Mouse (Mus musculus): ENCODE results near the gene Gm34653.
A peak's percentile ranks its signal among the peaks of the same experiment; 100 is the strongest.
"Not testable (repeated sequence)": the region's sequence is repeated elsewhere in the genome, so short reads cannot be mapped to it uniquely, and the experiment has no call there.

The Gm34653 gene

DNA sequence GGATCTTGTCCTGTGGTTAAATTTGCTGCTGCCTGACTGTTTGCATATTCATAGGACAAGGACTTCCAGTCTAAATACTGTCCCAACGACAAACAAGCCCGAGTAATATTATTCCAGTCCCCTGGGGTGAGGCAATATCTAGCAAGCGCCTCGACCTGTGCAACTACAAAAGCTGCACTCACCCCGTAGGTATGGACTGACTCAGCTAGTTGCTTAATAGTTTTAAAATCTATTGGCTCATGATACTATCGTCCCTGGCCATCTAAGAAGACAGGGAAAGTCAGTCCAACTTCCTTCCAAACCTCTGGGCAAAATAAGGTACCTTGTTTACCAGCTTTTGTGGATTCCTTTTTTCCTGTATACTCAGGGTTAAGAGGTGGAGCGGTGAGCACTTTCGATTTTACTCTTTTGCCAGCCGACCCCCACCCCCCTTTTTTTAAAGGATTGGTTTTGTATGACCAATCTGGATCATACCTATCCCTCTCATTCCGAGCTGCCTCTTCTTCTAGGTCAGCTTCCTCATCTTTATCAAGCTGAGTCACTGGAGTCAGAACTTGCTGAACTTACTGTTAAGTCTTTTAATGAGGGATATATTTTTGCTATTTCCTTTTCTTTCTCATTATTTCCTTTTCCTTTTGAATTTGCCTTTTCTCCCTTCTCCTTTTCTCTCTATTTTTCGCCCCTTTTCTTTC is at the start of gene Gm34653:
Gene Gm34653 (plus strand): TSS at position 242 of the 692 bp plus-strand sequence.
- not testable (repeated sequence) for DNase-seq

DNA sequence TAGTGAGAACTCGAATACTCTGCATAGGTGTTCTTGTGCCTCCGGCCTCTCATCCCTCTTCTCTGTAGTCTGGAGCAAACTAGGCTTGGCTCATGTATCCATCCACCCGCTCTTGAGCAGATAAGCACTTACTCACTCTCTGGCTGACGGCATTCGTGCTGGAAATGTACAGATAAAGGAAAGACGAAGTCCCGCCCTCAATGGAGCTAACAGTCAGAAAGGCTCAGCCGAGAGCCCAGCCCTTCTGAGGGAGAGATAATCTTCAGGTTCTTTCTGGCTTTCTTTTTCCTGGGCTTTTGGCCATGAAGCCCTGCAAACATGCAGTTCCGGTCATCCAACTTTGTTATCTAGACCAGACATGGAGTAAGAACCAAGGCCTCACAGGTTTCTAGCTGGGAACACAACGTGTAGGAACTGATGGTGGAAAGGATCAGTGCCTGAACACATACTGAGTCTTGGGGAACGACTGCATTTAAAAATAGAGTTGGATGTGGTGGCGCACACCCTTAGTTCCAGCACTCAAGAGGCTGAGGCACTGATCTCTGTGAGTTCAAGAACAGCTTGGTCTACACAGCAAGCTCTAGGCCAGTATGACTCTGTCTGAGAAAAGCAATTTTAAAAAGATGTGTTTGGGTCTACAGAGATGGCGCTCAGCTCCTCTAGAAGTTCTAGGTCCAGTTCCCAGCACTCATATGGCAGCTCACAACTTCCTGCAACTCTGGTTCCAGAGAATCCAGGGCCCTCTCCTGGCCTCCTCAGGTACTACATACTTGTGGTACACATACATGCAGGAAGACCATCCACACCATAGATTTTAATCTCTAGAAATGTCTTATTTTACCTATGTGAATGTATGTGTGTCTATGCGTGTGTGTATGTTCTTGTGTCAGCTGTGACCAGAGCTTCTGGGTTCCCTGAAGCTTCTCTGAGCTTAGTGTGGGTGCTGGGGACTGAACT is 49.5 kb upstream of the Gm34653 start:
- no peak for DNase-seq

DNA sequence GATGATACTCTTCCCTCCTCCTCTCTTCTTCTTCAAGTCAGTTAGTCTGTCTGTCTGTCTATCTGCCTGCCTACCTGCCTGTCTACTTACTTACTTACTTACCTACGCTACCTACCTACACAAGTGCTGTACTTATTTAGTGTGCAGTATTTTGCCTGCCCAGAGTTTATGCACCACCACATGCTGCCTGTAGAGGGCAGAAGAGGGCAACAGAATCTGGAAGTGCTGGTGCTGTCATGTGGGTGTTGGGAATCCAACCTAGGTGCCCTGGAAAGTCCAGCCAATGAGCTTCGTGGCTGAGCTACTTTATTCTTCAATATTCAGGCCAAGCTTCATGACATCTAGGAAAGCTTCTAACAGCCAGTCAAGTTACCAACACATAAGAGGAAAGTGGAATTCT is 48.7 kb upstream of the Gm34653 start:
- DNase-seq, result peak; percentile 38 to 45

- DNase-seq, result no peak
Observed at GRCm38 (mm10) chr2:34790282-34790681, 42.5 kb upstream of the Gm34653 start.

DNA sequence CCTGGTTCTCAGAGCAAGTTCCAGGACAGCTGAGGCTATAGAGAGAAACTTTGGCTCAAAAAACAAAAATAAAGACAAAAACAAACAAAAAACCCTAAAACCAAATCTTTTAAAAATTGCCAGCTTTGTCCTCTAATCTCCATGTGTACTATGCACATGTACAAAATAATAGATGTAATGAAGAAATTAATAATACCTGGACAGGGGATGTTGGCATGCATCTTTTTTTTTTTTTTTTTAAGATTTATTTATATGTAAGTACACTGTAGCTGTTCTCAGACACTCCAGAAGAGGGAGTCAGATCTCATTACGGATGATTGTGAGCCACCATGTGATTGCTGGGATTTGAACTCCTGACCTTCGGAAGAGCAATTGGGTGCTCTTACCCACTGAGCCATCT is 40.3 kb upstream of the Gm34653 start:
- not testable (repeated sequence) for DNase-seq

DNA sequence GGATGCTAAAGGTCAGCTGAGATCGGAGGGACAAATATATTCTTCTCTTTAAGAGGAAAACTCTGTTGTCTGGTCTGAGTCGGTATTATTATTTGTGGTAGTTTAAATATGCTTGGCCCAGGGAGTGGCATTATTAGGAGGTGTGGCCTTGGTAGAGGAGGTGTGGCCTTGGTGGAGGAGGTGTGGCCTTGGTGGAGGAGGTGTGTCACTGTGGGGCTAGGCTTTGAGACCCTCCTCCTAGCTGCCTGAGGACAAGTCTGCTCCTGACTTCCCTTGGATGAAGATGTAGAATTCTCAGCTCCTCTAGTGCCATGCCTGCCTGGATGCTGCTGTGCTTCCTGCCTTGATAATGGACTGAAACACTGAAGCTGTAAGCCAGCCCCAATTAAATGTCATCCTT is 38.3 kb upstream of the Gm34653 start:
- DNase-seq, result no peak

- no peak for DNase-seq
Observed at GRCm38 (mm10) chr2:34795426-34795825, 37.4 kb upstream of the Gm34653 start.

- peak; percentile 85 for DNase-seq
Observed at GRCm38 (mm10) chr2:34799357-34800256, 33.2 kb upstream of the Gm34653 start, which contains the start of gene Rabepk. Rabepk (minus strand) TSS chr2:34799912.

DNA sequence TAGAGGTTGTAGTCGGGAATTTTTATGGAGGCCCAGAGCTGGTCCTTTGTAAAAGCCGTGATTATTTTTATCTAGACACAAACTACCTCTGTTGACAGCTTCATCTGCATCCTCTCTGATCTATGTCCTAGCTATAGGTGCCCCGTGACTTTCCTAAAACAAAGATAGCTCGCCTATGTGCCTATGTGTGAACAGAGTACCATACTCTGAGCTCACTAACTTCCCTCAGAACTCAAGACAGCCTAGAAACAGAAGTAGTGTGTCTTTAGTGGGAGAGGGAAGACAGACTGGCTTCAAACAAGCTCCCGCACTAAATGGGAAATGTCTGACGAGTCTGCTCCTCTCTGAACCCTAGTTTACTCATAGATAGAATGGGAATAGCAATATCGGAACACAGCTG is 32.4 kb upstream of the Gm34653 start:
- DNase-seq, result no peak

DNA sequence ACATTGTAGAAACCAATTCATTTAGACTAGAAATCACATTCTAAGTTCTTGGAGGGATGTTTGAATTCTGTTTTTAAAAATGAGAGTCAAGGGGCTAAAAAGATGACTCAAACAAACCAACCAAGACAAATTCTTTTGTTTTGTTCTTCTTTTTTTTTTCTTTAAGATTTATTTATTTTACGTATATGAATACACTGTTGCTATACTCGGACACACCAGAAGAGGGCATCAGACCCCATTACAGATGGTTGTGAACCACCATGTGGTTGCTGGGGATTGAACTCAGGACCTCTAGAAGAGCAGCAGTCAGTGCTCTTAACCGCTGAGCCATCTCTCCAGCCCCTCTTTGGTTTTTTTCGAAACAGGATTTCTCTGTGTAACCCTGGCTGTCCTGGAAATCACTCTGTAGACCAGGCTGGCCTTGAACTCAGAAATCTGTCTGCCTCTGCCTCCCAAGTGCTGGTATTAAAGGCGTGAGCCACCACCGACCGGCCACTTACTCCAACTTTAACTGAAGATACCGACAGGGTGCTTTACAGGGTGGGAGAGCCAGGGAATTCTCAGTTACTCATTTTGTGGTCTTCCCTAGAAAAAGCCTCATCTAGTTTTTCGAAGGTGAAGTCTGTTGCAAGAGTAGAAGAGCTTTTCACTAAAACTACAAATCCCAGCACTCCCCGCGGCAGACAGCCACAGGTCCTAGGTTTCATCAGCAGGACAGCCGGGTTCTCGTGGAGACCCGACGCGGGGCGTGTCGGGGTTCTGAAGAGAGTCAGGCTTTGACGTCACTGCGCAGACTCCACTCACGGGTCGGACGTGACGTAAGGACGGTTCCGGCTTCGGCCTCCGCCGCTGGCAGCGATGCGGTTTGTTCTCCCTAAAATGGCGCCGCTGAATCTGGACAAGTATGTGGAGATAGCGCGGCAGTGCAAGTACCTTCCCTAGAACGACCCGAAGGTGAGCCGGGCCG is 31.0 kb upstream of the Gm34653 start:
- peak; percentile 96 to 99 for DNase-seq

- DNase-seq, result not testable (repeated sequence)
Observed at GRCm38 (mm10) chr2:34802565-34803245, 30.1 kb upstream of the Gm34653 start.

DNA sequence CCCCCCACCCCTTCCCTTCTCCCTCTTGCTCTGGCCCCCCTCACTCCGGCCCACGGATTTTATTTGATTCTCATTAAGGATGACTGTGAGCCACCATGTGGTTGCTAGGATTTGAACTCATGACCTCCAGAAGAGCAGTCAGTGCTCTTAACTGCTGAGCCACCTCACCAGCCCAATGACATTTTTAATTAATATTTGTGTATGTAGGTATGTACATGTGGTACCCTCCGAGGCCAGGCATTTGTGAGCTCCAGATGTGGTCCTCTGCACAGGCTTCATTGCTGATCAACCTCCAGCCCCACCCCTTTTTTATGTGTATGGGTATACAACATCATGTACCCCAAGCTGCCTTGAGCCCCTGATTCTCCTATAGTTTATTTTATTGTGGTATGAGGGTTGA is 29.1 kb upstream of the Gm34653 start:
- no peak for DNase-seq

DNA sequence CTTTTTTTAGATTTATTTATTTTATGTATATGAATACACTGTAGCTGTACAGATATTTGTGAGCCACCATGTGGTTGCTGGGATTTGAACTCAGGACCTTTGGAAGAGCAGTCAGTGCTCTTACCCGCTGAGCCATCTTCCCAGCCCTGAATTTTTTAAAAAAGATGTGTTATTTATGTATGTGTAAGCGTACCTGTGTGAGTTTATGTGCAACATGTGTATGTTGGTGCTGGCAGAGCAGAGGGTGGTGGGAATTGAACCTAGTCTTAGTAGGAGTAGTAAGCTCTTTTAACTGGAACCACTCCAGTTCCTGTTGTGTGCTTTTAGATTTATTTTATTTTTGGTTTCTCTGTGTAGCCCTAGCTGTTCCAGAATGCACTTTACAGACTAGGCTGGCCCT is 28.6 kb upstream of the Gm34653 start:
- no peak for DNase-seq

GRCm38 (mm10) chr2:34804815-34805214 is 28.0 kb upstream of the Gm34653 start:
- DNase-seq, result no peak

- no peak for DNase-seq
Observed at GRCm38 (mm10) chr2:34805364-34805950, 27.4 kb upstream of the Gm34653 start.

DNA sequence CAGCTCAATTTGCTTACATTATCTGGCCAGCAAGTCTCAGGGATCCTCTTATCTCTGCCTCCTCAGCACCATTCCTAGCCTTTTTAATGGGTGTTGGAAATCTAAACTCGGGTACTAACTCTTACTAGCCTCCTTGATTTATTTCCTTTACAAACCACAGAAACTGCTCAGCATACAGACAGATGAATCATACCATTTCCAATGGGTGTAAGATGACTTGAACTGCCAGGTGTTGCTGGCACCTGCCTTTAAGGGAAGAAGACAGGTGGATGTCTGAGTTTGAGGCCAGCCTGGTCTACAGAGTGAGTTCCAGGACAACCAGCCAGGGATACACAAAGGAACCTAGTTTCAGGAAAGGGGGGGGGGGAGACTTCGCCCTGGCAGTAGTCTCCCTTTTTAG is 24.8 kb upstream of the Gm34653 start:
- no peak for DNase-seq

- no peak for DNase-seq
Observed at GRCm38 (mm10) chr2:34809568-34809967, 23.2 kb upstream of the Gm34653 start.

GRCm38 (mm10) chr2:34810775-34811174 is 22.0 kb upstream of the Gm34653 start:
- DNase-seq, result no peak

DNA sequence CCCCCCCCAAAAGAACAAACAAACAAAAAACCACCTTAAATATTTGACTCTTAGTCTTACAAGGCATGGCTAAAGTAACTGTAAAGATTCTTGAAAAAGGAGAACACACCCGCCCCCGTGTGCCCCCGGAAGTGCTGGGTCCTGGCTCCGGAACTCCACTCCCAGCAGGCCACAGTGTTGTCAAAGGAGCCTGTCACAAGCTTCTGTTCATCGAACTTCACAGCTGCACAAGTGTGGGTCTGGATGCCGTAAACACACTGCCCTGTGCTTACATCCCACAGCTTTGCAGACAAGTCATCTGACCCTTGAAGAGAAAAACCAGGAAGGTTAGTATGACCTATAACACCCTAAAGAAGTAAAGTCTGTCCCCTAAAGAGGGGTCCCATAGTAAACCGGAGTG is 20.1 kb upstream of the Gm34653 start:
- DNase-seq, result no peak

GRCm38 (mm10) chr2:34815893-34816292 is 16.9 kb upstream of the Gm34653 start:
- DNase-seq, result not testable (repeated sequence)

DNA sequence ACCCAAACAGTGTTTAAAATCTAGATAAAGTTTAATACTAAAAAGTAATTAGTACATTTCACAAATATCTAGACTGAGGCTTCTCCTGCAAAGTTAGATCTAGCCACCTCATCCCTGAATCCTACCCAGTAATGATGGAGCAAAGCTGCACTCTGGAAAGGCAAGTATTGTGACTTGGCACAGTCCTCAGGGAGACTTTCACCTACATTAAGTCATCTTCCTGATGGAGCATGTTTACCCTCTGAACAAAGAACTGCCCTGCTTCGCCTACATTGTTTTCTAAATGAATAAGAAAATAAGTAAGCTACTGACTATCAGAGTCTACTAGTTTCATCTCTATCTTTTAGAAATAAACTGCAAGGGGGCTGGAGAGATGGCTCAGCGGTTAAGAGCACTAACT is 14.3 kb upstream of the Gm34653 start:
- no peak for DNase-seq

Measured in cerebellum, adult 18-20 months (tissue).